Mouse (Mus musculus) hindbrain, postnatal 0 days (tissue): Measurements from ENCODE around the gene Yif1a. TPM values are rescaled to one million over a fixed set of nuclear protein-coding genes. Genes with fewer than 3 reads are reported as not detected.
A peak's percentile ranks its signal among the peaks of the same experiment; 100 is the strongest.

Experiments
- ATAC-seq: fragments of 200-750 bp; cut with Nextera tagmentation; 2 replicates; pipeline ENCODE4 v1.8.0; 2017; ENCODE audit warnings: mild to moderate bottlenecking, moderate TSS enrichment, moderate library complexity
- DNase-seq: peaks from one replicate; pipeline ENCODE4 v3.0.0-alpha.2; 2015; ENCODE audit warnings: low spot score
- H3K27ac ChIP-seq: fragments of 300-500 bp; sonication (generic); 2 replicates; pipeline ENCODE4 v1.5.1; 2014; ENCODE audit warnings: mild to moderate bottlenecking
- H3K27me3 ChIP-seq: fragments of 300-500 bp; sonication (generic); 2 replicates; pipeline ENCODE4 v1.6.1; 2014; ENCODE audit warnings: low read length, mixed read lengths; ENCODE audit not compliant: insufficient read depth
- H3K36me3 ChIP-seq: fragments of 300-500 bp; sonication (generic); 2 replicates; pipeline ENCODE4 v1.6.1; 2014; ENCODE audit warnings: low read length, mixed read lengths; ENCODE audit not compliant: insufficient read depth
- H3K4me1 ChIP-seq: fragments of 300-500 bp; sonication (generic); 2 replicates; pipeline ENCODE4 v1.6.1; 2014; ENCODE audit warnings: antibody characterized with exemption, low read length, mixed read lengths; ENCODE audit not compliant: insufficient read depth
- H3K4me2 ChIP-seq: fragments of 300-500 bp; sonication (generic); 2 replicates; pipeline ENCODE4 v1.6.1; 2014; ENCODE audit warnings: low read depth, mild to moderate bottlenecking, low read length, moderate library complexity, mixed read lengths
- H3K4me3 ChIP-seq: fragments of 300-500 bp; sonication (generic); 2 replicates; pipeline ENCODE4 v1.5.1; 2014; ENCODE audit warnings: low read length
- H3K9ac ChIP-seq: fragments of 300-500 bp; sonication (generic); replicated peaks from 2 replicates; pipeline ENCODE4 v1.6.1; 2014; ENCODE audit warnings: mild to moderate bottlenecking, low read length, moderate library complexity, mixed read lengths
- H3K9me3 ChIP-seq: fragments of 300-500 bp; sonication (generic); 2 replicates; pipeline ENCODE4 v1.6.1; 2016; ENCODE audit warnings: low read length, mixed read lengths
- CTCF ChIP-seq: IDR thresholded peaks from 2 replicates; pipeline ENCODE4 v1.5.1; 2016; ENCODE audit warnings: antibody characterized with exemption, control low read depth, low read depth
- WGBS: fragments of 180-500 bp; shearing (Covaris S2); extraction: QIAGEN DNeasy Blood & Tissue Kit; methylation state at CpG from one replicate; pipeline ENCODE4 v1.1.7; 2014; 5-methylcytosine and 5-hydroxymethylcytosine counted together
- polyA plus RNA-seq: library from polyadenylated mRNA; unstranded; fragments of >200 nt; fragmentation: Nextera tagmentation; extraction: Ambion mirVana; gene quantifications from 2 replicates; pipeline ENCODE4 v1.2.1, GENCODE M21; 2015
- total RNA-seq: library from RNA; depleted of rRNA; stranded (reverse); fragments of >200 nt; gene quantifications from 2 replicates; pipeline ENCODE4 v1.2.3, GENCODE M21; 2014

Yif1a gene
- total and polyA plus RNA-seq, 2 experiments from 2014 or later = 68.0 to 69.0 TPM

GRCm38 (mm10) chr19:5052853-5053252 is 35.5 kb upstream of the Yif1a start:
- no peak overlapping the region for H3K9ac ChIP-seq
- WGBS = 51% methylated on average over 17 of the region's 17 CpGs
- ATAC-seq = no peak
- DNase-seq = no peak
- no peak overlapping the region for H3K4me3 ChIP-seq
- H3K9me3 ChIP-seq = no peaks in the 10 kb centered on the region
- H3K27me3 ChIP-seq = peaks cover 5% of the 10 kb centered on the region; the same call in 1 of the 2 replicates
- H3K4me1 ChIP-seq = peaks cover 5% of the 10 kb centered on the region
- no peak for TF ChIP-seq CTCF
- peaks cover 12% of the 10 kb centered on the region; the same call in 1 of the 2 replicates for H3K36me3 ChIP-seq
- no peak overlapping the region for H3K27ac ChIP-seq
- H3K4me2 ChIP-seq = no peak overlapping the region

DNA sequence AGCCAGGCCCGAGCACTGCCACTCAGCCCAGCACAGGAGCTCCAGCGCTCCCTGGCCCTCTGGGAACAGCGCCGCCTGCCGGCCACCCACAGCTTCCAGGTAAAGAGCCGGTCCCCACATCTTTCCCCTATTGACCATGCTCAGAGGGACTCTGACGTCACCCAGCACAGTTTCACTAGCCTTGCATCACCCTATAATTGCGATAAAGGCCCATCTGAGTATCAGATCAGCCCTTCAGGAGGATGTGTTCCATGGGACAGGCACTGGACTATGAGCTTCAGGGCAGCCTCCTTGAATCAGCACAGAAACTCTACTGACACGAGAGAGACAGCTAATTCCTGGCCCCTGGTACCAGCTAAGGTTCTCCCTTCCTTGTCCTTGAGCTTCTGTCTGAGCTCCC is 34.4 kb upstream of the Yif1a start:
- H3K27me3 ChIP-seq = peaks cover 5% of the 10 kb centered on the region; the same call in 1 of the 2 replicates
- H3K4me1 ChIP-seq = peaks cover 5% of the 10 kb centered on the region
- 18% methylated on average over 9 of the region's 9 CpGs for WGBS
- ATAC-seq (no peak), DNase-seq (peak; percentile 45)
- H3K27ac ChIP-seq = no peak overlapping the region
- no peak overlapping the region for H3K9ac ChIP-seq
- TF ChIP-seq CTCF = peak; percentile 81
- H3K4me2 ChIP-seq = no peak overlapping the region
- no peaks in the 10 kb centered on the region for H3K9me3 ChIP-seq
- no peak overlapping the region for H3K4me3 ChIP-seq
- H3K36me3 ChIP-seq = 0 out of 2 replicates have a peak, but pooled peaks cover 5% of the 10 kb centered on the region

DNA sequence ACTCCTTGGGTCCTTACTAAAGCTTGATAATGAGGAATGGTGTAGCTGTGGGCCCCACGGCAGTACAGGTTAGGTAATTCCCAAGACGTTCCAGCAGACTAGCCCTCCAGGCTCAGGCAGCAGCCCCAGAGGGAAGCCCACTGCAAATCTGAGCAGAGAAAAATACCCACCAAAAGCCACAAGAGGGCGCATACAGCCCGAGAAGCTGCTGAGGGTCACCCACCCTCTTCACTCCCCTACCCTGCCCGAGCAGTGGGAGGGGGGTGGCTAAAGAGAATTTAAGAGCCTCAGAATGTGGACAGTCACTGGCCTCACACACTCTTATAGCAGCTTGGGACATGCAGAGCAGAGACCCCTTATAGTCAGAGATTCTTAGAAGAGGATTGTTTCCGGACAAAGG is 32.1 kb upstream of the Yif1a start:
- ATAC-seq = peak; percentile 34; the same call in 1 of the 2 replicates
- no peaks in the 10 kb centered on the region for H3K36me3 ChIP-seq
- H3K9me3 ChIP-seq = no peaks in the 10 kb centered on the region
- H3K9ac ChIP-seq = no peak overlapping the region
- WGBS = 12% methylated on average over 6 of the region's 6 CpGs
- no peak overlapping the region for H3K4me2 ChIP-seq
- TF ChIP-seq CTCF = peak; percentile 80
- no peak overlapping the region for H3K27ac ChIP-seq
- peaks cover 5% of the 10 kb centered on the region; the same call in 1 of the 2 replicates for H3K27me3 ChIP-seq
- H3K4me3 ChIP-seq = no peak overlapping the region
- no peaks in the 10 kb centered on the region; the same call in 1 of the 2 replicates for H3K4me1 ChIP-seq
- DNase-seq = peak; percentile 80

GRCm38 (mm10) chr19:5057876-5058775 is 30.2 kb upstream of the Yif1a start:
- Histone ChIP-seq H3K9ac (no peak overlapping the region), H3K4me3 (no peak overlapping the region), H3K4me2 (no peak overlapping the region), H3K4me1 (no peaks in the 10 kb centered on the region; the same call in 1 of the 2 replicates), H3K9me3 (no peaks in the 10 kb centered on the region), H3K36me3 (no peaks in the 10 kb centered on the region), H3K27ac (no peak overlapping the region), H3K27me3 (no peaks in the 10 kb centered on the region)
- WGBS = 25% methylated on average over 16 of the region's 16 CpGs
- no peak for DNase-seq
- ATAC-seq = no peak
- no peak for TF ChIP-seq CTCF

GRCm38 (mm10) chr19:5058801-5059771 is 29.3 kb upstream of the Yif1a start:
- DNase-seq = no peak
- ATAC-seq = peak; percentile 37; the same call in 1 of the 2 replicates
- Histone ChIP-seq H3K27ac (no peak overlapping the region), H3K9ac (no peak overlapping the region), H3K4me3 (no peak overlapping the region), H3K4me2 (no peak overlapping the region), H3K36me3 (no peaks in the 10 kb centered on the region), H3K9me3 (no peaks in the 10 kb centered on the region), H3K27me3 (no peaks in the 10 kb centered on the region), H3K4me1 (no peaks in the 10 kb centered on the region; the same call in 1 of the 2 replicates)
- TF ChIP-seq CTCF = no peak
- 17% methylated on average over 10 of the region's 10 CpGs for WGBS
